Mouse (Mus musculus): Measurements from ENCODE around the gene Cfap70.

The Cfap70 gene

DNA sequence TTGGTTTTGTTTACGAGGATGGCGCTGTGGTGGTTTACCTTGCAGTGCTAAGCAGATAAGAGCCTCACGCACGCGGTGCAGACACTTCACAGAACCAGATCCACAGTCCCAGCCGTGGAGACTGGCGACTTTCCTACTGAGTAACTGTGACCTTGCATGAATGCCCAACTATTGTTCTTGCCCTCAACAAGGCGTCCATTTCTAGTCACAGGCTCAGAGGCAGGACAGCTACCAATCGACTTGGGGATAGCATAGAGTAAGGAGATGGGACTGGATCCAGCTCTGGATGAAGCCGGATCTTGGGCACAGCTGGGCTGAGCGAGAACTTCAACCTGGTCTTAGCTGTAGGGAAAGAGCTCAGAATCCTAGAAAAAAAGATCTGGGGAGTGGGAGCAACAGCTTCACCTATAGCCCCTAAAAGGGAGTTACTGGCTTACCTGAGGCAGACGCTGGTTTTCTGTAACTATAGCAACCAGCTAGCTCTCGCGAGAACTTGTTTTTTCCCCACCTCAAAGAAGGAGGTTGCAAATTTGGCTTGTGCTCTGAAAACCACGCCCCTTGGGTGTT is at the start of gene Cfap70:
Gene Cfap70 (minus strand): TSS at position 462 of the 567 bp plus-strand sequence.
- DNase-seq, result peak; percentile 19

DNA sequence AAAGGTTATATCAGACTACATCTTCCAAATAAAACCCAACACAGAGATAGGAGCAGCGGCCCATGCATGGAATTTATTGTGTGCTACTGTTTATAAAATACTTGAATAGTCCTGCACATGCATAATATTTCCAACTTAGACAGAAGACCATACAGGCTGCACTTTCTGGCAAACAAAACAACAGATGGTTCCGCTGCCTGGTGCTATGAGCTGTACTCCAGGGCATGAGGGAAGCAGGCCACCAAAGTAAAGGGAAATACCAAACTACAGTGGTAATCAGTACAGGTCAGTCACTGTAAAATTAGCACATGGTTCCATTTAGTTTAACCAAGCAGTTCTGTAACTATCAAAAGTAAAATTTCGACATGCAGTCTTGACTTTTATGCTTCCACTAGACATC is 48.0 kb upstream of the Cfap70 start:
- DNase-seq, result peak; percentile 67

DNA sequence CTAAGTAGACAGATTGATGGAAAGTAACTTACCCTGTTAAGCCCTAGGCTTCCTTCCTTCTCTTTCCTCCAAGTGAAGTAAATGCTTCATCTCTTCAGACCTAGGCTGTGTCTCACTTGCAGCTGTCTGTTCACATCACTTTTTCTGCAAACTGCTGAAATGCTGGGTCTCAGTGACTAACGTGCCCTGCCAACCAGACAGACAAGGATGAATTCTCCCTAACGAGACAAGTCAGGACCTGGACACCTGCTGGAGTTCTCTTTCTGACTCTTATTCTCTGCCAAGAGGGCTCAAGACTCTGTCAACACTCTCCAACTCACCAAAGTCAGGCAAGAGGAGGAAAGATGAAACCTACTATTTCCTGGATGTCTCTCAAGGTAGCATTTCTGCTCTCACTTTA is 44.6 kb upstream of the Cfap70 start, which contains the start of gene Mss51:
Gene Mss51 (minus strand): TSS at position 299 of the 400 bp plus-strand sequence.
- no peak for DNase-seq

DNA sequence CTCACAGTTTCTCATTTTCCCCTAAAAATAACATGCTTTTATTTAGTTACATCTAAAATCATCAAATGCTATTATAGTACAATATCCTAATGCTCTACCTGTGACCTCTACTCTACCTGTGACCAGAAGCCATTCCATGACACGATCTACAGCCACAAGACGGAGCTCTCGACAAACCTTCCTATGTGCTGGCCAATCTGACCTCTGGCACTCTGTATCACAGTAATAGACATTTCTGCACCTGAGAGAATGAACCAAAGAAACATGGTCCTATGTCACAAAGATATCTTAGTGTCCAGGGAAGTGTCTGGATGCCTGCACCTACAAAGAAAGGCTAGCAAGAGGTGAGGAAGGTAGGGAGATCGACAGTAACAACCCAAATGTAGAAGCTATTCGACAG is 34.0 kb upstream of the Cfap70 start:
- DNase-seq, result no peak

DNA sequence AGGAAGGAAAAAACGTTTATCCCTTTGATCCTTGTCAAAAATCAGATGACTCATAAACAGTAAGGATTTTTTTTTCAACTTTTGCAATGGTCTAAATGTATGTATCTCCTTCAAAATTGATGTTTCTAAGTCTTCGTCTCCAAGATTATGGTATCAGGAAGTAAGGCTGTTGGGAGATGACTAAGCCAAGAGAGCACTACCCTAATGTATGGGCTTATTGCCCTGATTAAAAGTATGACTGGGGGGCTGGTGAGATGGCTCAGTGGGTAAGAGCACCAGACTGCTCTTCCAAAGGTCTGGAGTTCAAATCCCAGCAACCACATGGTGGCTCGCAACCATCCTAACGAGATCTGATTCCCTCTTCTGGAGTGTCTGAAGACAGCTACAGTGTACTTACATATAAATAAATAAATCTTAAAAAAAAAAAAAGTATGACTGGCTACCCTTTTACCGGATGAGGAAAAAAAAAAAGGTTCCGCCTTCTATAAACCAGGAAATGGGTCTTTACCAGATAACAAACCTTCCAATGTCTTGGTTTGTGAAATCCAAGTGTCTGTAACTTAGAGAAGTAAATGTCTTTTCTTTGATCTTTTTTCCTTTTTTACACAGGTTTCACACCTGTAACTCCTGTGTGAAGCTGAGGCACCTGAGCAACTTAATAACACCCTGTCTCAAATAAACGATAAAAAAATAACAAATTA is 30.2 kb upstream of the Cfap70 start:
- no peak for DNase-seq

GRCm38 (mm10) chr14:20481211-20481610 is 29.2 kb upstream of the Cfap70 start:
- no peak for DNase-seq

- DNase-seq, result no peak
Measured at GRCm38 (mm10) chr14:20480195-20480579, 28.2 kb upstream of the Cfap70 start.

DNA sequence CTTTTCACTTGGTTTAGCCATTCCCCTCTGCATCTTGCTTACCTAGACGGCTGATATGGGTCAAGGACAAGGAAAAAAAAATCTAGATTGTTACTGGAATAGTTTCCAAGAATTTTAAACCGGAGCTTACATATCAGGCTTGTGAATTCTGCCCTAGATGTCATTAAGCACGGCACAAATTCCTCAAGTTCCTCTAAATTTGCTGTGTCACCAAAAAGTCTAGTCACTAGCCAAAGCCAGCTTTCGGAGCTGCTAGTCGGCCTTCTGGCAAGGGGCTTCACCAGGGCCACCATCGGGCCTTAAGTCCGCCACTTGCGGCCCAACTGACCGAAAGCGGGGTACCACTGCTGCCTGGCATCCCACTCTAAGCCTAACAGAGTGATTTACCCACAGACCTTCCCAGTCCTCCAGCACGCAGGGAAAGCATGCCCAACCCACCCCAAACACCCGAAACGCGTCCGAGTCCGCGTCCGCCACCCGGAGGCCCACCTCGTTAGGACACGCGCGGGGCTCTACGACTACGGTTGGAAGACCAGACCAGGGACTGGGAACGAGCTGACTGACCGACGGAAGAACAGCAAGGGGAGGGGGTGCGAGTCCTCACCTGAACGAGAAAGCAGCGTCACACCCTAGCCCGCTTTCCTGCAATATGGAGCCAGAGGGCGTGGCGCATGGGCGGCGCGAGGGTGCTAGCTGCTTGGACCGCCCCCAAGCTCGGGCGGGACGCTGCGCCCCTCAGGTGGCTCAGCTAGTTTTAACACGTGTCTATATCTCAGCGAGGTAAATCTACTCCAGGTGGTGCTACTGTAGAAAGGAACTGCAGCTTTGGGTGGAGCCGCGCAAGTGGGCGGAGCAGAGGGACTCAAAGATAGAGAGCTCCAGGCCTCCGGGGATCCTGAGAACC is 27.5 kb upstream of the Cfap70 start, which contains the start of gene Anxa7:
Gene Anxa7 (minus strand): TSS at position 843 of the 904 bp plus-strand sequence.
- peak; percentile 75 for DNase-seq

GRCm38 (mm10) chr14:20478801-20479200 is 26.8 kb upstream of the Cfap70 start:
- DNase-seq, result no peak

DNA sequence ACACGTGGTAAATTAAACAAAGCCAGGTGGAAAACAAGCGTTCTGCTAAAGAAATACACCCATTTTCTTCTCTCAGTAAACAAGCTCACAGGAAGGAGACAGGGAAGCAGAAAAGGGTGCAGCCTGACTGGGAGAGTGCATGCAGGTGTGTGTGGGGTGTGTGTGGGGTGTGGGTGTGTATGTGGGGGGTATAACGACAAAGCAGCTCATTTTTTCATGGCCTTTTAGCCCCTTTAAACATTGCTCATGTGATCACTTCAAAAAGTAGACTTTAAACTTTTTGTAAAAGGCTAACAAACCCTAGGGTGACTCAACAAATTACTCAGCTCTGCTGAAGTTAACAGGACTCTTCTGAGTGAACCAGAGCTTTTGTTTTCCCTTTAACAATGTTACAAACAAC is 26.4 kb upstream of the Cfap70 start:
- no peak for DNase-seq

- no peak for DNase-seq
Measured at GRCm38 (mm10) chr14:20477261-20478025, 25.4 kb upstream of the Cfap70 start.

- DNase-seq, result no peak
Measured at GRCm38 (mm10) chr14:20460216-20460615, 8.2 kb upstream of the Cfap70 start.

DNA sequence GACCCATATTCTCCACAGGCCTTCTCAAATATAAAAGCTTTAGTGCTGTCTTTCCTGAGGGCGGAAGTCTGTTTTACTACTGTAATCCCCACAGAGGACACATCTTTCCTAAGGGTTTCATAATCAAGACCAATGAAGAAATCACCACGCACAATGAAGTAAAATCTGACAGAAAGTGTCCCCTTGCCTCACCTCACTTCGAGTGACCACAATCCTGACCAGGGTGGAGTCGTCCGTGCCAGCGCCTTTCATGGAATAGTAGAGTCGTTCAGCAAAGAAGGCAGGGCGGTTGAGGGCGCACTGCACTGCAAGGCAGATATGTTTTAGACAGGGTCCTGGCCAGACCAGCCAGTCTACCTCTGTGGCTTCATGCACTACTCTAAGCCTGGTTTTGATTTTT is 6.4 kb upstream of the Cfap70 start:
- no peak for DNase-seq

DNA sequence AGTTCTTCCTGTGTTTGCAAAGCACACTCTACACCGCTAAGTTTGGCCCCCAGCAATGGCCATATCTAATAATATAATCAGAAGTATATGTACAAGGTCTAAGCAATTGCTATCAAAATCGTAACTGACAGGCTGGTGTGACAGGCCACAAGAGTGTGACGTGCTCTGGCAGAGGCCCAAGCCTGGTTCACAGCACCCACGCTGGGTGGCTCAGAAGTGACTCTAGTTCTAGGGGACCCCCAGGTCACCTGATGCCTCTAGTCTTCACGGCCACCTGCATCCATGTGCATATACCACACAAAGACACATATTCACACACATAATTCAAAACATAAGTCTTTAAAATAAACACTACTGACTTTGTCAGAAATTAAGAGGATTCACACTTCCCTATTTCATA is 903 bp upstream of the Cfap70 start:
- DNase-seq, result no peak

DNA sequence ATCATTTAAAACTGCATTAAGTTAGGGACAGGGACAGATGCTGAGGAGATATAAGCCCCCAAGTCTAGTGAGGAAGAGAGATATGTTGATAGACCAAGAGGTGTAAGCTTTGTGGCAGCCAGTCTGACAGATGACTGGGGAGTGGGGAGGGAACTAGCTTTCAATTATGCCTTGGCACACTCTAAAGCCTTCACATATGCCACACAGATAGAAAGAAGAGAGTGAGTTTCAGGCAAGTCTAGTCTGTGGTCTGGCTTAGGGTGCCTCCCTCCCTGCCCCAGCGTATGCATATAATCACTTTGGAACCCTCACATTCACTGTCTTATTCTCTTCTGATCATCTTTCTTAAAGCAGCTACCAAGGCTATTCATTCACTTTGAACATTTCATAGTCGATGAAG is 724 bp downstream of the Cfap70 start:
- no peak for DNase-seq

GRCm38 (mm10) chr14:20447209-20447608 is 4.8 kb downstream of the Cfap70 start:
- no peak for DNase-seq

GRCm38 (mm10) chr14:20442252-20442651 is 9.8 kb downstream of the Cfap70 start:
- no peak for DNase-seq

GRCm38 (mm10) chr14:20436976-20437375 is 15.1 kb downstream of the Cfap70 start:
- no peak for DNase-seq

DNA sequence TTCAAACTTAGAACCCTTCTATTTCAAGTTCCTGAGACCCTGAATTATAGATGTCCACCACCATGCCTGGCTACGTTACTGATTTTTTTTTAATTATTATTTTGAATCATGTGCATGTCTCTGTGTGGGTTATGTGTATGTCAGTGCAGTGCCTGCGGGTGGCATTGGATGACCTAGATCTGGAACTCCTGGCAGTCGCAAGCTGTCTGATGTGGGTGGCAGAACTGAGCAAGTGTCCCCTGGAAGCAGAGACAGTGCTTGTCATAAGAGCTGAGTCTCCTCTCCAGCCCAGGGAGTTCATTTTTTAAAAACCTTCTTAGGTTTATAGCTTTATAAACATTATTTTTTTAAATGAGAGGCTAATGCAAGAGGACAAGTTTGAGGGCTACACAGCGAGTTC is 19.6 kb downstream of the Cfap70 start:
- DNase-seq, result no peak

- no peak for DNase-seq
Measured at GRCm38 (mm10) chr14:20431726-20432125, 20.3 kb downstream of the Cfap70 start.

- DNase-seq, result no peak
Measured at GRCm38 (mm10) chr14:20429833-20430232, 22.2 kb downstream of the Cfap70 start.

GRCm38 (mm10) chr14:20428593-20428992 is 23.4 kb downstream of the Cfap70 start:
- DNase-seq, result no peak

GRCm38 (mm10) chr14:20423046-20423445 is 29.0 kb downstream of the Cfap70 start:
- DNase-seq, result no peak
